Mouse (Mus musculus) hindbrain, embryonic 16.5 days (tissue): ENCODE data around the gene B230307C23Rik. TPM values are rescaled to one million over a fixed set of nuclear protein-coding genes. Genes with fewer than 3 reads are reported as not detected.

ENCODE experiments used
- ATAC-seq: fragments of 200-750 bp; cut with Nextera tagmentation; 2 replicates; pipeline ENCODE4 v1.8.0; 2017; ENCODE audit warnings: moderate TSS enrichment, moderate library complexity
- H3K27ac ChIP-seq: fragments of 300-500 bp; sonication (generic); 2 replicates; pipeline ENCODE4 v1.5.1; 2014; ENCODE audit warnings: low read depth, mild to moderate bottlenecking, control low read depth, low read length, moderate library complexity
- H3K27me3 ChIP-seq: fragments of 300-500 bp; sonication (generic); replicated peaks from 2 replicates; pipeline ENCODE4 v1.6.1; 2014; ENCODE audit warnings: low read length; ENCODE audit not compliant: control insufficient read depth, insufficient read depth
- H3K36me3 ChIP-seq: fragments of 300-500 bp; sonication (generic); 2 replicates; pipeline ENCODE4 v1.6.1; 2014; ENCODE audit warnings: mild to moderate bottlenecking, low read length, moderate library complexity, mixed read lengths; ENCODE audit not compliant: control insufficient read depth, insufficient read depth
- H3K4me1 ChIP-seq: fragments of 300-500 bp; sonication (generic); 2 replicates; pipeline ENCODE4 v1.6.1; 2014; ENCODE audit warnings: low read depth, low read length; ENCODE audit not compliant: control insufficient read depth, insufficient read depth
- H3K4me2 ChIP-seq: fragments of 300-500 bp; sonication (generic); 2 replicates; pipeline ENCODE4 v1.6.1; 2014; ENCODE audit warnings: mild to moderate bottlenecking, low read length, control low read depth, moderate library complexity
- H3K4me3 ChIP-seq: fragments of 300-500 bp; sonication (generic); 2 replicates; pipeline ENCODE4 v1.5.1; 2014; ENCODE audit warnings: mild to moderate bottlenecking, low read length, control low read depth, moderate library complexity
- H3K9ac ChIP-seq: fragments of 300-500 bp; sonication (generic); 2 replicates; pipeline ENCODE4 v1.6.1; 2014; ENCODE audit warnings: low read depth, mild to moderate bottlenecking, control low read depth, low read length, moderate library complexity
- H3K9me3 ChIP-seq: fragments of 300-500 bp; sonication (generic); 2 replicates; pipeline ENCODE4 v1.6.1; 2014; ENCODE audit warnings: mild to moderate bottlenecking, low read length, moderate library complexity; ENCODE audit not compliant: control insufficient read depth
- whole genome bisulfite sequencing: fragments of 180-500 bp; shearing (Covaris S2); extraction: QIAGEN DNeasy Blood & Tissue Kit; methylation state at CpG from one replicate; pipeline ENCODE4 v1.1.7; 2014; 5-methylcytosine and 5-hydroxymethylcytosine counted together
- polyA plus RNA-seq: library from polyadenylated mRNA; unstranded; fragments of >200 nt; fragmentation: Nextera tagmentation; extraction: Ambion mirVana; gene quantifications from 2 replicates; pipeline ENCODE4 v1.2.1, GENCODE M21; 2015

Gene B230307C23Rik
- 14.6 and 19.2 TPM in 2 replicates for polyA plus RNA-seq

- H3K4me1 ChIP-seq: peaks cover 14% of the 10 kb centered on the region
- peak within 1 kb of the TSS; percentile 59 for H3K4me3 ChIP-seq
- H3K36me3 ChIP-seq: no peaks in the 10 kb centered on the region
- peak; percentile 100 for ATAC-seq
- 2% methylated on average over 22 of the region's 22 CpGs for WGBS
- no peaks in the 10 kb centered on the region for H3K27me3 ChIP-seq
- H3K4me2 ChIP-seq: peak within 1 kb of the TSS; percentile 77
- H3K27ac ChIP-seq: peak within 1 kb of the TSS; percentile 70
- peak within 1 kb of the TSS; percentile 67 for H3K9ac ChIP-seq
- H3K9me3 ChIP-seq: peaks cover 5% of the 10 kb centered on the region; the same call in 1 of the 2 replicates
These were observed at the start of gene B230307C23Rik for GRCm38 (mm10) chr16:97996616-97997382. B230307C23Rik (plus strand) TSS chr16:97997315.

GRCm38 (mm10) chr16:97948836-97949235 is 48.3 kb upstream of the B230307C23Rik start:
- H3K36me3 ChIP-seq: peaks cover 35% of the 10 kb centered on the region

GRCm38 (mm10) chr16:97950061-97950460 is 47.1 kb upstream of the B230307C23Rik start:
- Histone ChIP-seq H3K27ac (no peak overlapping the region), H3K36me3 (peaks cover 39% of the 10 kb centered on the region)
- 95% methylated on average over 8 of the region's 8 CpGs for WGBS

More at GRCm38 (mm10) chr16:97948836-97949235, 48.3 kb upstream of the B230307C23Rik start:
- Histone ChIP-seq H3K4me3 (no peak overlapping the region), H3K27me3 (no peaks in the 10 kb centered on the region), H3K4me2 (no peak overlapping the region), H3K4me1 (no peaks in the 10 kb centered on the region), H3K9me3 (no peaks in the 10 kb centered on the region), H3K9ac (no peak overlapping the region), H3K27ac (no peak overlapping the region)
- 95% methylated on average over 4 of the region's 4 CpGs for WGBS
- no peak for ATAC-seq

GRCm38 (mm10) chr16:97952371-97952770 is 44.7 kb upstream of the B230307C23Rik start:
- H3K27me3 ChIP-seq: no peaks in the 10 kb centered on the region
- no peaks in the 10 kb centered on the region for H3K4me1 ChIP-seq
- no peak overlapping the region for H3K4me2 ChIP-seq
- 92% methylated on average over 4 of the region's 4 CpGs for WGBS
- H3K9me3 ChIP-seq: no peaks in the 10 kb centered on the region
- no peak overlapping the region for H3K9ac ChIP-seq
- H3K27ac ChIP-seq: no peak overlapping the region
- peaks cover 42% of the 10 kb centered on the region for H3K36me3 ChIP-seq
- no peak for ATAC-seq
- no peak overlapping the region for H3K4me3 ChIP-seq

More at GRCm38 (mm10) chr16:97950061-97950460, 47.1 kb upstream of the B230307C23Rik start:
- no peak for ATAC-seq
- no peak overlapping the region for H3K4me3 ChIP-seq
- no peak overlapping the region for H3K9ac ChIP-seq
- no peaks in the 10 kb centered on the region for H3K9me3 ChIP-seq
- H3K4me1 ChIP-seq: no peaks in the 10 kb centered on the region
- H3K4me2 ChIP-seq: no peak overlapping the region
- H3K27me3 ChIP-seq: no peaks in the 10 kb centered on the region

- no peak overlapping the region for H3K9ac ChIP-seq
- no peak for ATAC-seq
- H3K27ac ChIP-seq: no peak overlapping the region
- H3K4me2 ChIP-seq: no peak overlapping the region
- H3K4me3 ChIP-seq: no peak overlapping the region
- no peaks in the 10 kb centered on the region for H3K4me1 ChIP-seq
- H3K36me3 ChIP-seq: peaks cover 42% of the 10 kb centered on the region
- no peaks in the 10 kb centered on the region for H3K9me3 ChIP-seq
- H3K27me3 ChIP-seq: no peaks in the 10 kb centered on the region
- 91% methylated on average over 9 of the region's 9 CpGs for WGBS
These were observed 44.3 kb upstream of the B230307C23Rik start for GRCm38 (mm10) chr16:97952801-97953200.

- ATAC-seq: no peak
- H3K36me3 ChIP-seq: peaks cover 42% of the 10 kb centered on the region
These were observed 43.8 kb upstream of the B230307C23Rik start for GRCm38 (mm10) chr16:97953300-97953699.

GRCm38 (mm10) chr16:97956011-97956410 is 41.1 kb upstream of the B230307C23Rik start:
- peaks cover 29% of the 10 kb centered on the region for H3K36me3 ChIP-seq
- no peaks in the 10 kb centered on the region for H3K9me3 ChIP-seq
- no peak overlapping the region for H3K9ac ChIP-seq
- 86% methylated on average over 2 of the region's 2 CpGs for WGBS
- H3K4me3 ChIP-seq: no peak overlapping the region
- no peaks in the 10 kb centered on the region for H3K27me3 ChIP-seq
- H3K4me1 ChIP-seq: peaks cover 2% of the 10 kb centered on the region
- no peak overlapping the region for H3K27ac ChIP-seq
- ATAC-seq: no peak
- H3K4me2 ChIP-seq: no peak overlapping the region

More at GRCm38 (mm10) chr16:97953300-97953699, 43.8 kb upstream of the B230307C23Rik start:
- Histone ChIP-seq H3K9ac (no peak overlapping the region), H3K9me3 (no peaks in the 10 kb centered on the region), H3K27me3 (no peaks in the 10 kb centered on the region), H3K27ac (no peak overlapping the region), H3K4me1 (no peaks in the 10 kb centered on the region), H3K4me3 (no peak overlapping the region), H3K4me2 (no peak overlapping the region)
- WGBS: 89% methylated on average over 2 of the region's 2 CpGs

- no peak overlapping the region for H3K4me2 ChIP-seq
- ATAC-seq: no peak
These were observed 39.5 kb upstream of the B230307C23Rik start for GRCm38 (mm10) chr16:97957626-97958025.

GRCm38 (mm10) chr16:97958401-97958973 is 38.6 kb upstream of the B230307C23Rik start:
- peaks cover 8% of the 10 kb centered on the region; the same call in 1 of the 2 replicates for H3K36me3 ChIP-seq
- ATAC-seq: no peak

More at GRCm38 (mm10) chr16:97957626-97958025, 39.5 kb upstream of the B230307C23Rik start:
- H3K27me3 ChIP-seq: no peaks in the 10 kb centered on the region
- H3K36me3 ChIP-seq: peaks cover 16% of the 10 kb centered on the region
- no peaks in the 10 kb centered on the region for H3K9me3 ChIP-seq
- H3K27ac ChIP-seq: no peak overlapping the region
- no peak overlapping the region for H3K9ac ChIP-seq
- H3K4me3 ChIP-seq: no peak overlapping the region
- H3K4me1 ChIP-seq: peaks cover 8% of the 10 kb centered on the region

More at GRCm38 (mm10) chr16:97958401-97958973, 38.6 kb upstream of the B230307C23Rik start:
- Histone ChIP-seq H3K4me2 (no peak overlapping the region), H3K9me3 (no peaks in the 10 kb centered on the region), H3K4me3 (no peak overlapping the region), H3K9ac (no peak overlapping the region), H3K27me3 (no peaks in the 10 kb centered on the region), H3K27ac (no peak overlapping the region), H3K4me1 (peaks cover 8% of the 10 kb centered on the region)
